Mouse (Mus musculus) ES-E14 (cell line): ENCODE measurements around the gene Cmss1. TPM values are rescaled to one million over a fixed set of nuclear protein-coding genes. Genes with fewer than 3 reads are reported as not detected.

Experiments
- DNase-seq: peaks from one replicate; pipeline ENCODE4 v3.0.0-alpha.2; 2013; ENCODE audit warnings: low read depth, low spot score
- H3K27ac ChIP-seq: 2 replicates; pipeline ENCODE4 v1.5.1; 2012; ENCODE audit warnings: low read depth, mild to moderate bottlenecking, low read length, moderate library complexity, mixed read lengths; ENCODE audit not compliant: poor library complexity, insufficient read depth, severe bottlenecking
- H3K36me3 ChIP-seq: 2 replicates; pipeline ENCODE4 v1.6.1; 2012; ENCODE audit warnings: mild to moderate bottlenecking, low read length, moderate library complexity, mixed read lengths; ENCODE audit not compliant: control insufficient read depth, poor library complexity, insufficient read depth, severe bottlenecking
- H3K4me1 ChIP-seq, 2 experiments: fragments of 150-350 bp in 1 of 2; sonication (generic) in 1 of 2; 2 replicates each; pipeline ENCODE4 v1.6.1; 2012; ENCODE audit warnings: low read length in 2 of 2, mild to moderate bottlenecking in 1 of 2, mixed read lengths in 1 of 2; ENCODE audit not compliant: control insufficient read depth in 2 of 2, insufficient read depth in 2 of 2, poor library complexity in 1 of 2
- H3K4me3 ChIP-seq, 2 experiments: fragments of 150-350 bp in 1 of 2; sonication (generic) in 1 of 2; 2 replicates each; pipeline ENCODE4 v1.5.1; 2012; ENCODE audit warnings: low read length in 2 of 2, low read depth in 1 of 2, mild to moderate bottlenecking in 1 of 2, mixed read lengths in 1 of 2; ENCODE audit not compliant: insufficient read depth in 1 of 2, poor library complexity in 1 of 2, severe bottlenecking in 1 of 2
- H3K9ac ChIP-seq: 2 replicates; pipeline ENCODE4 v1.6.1; 2012; ENCODE audit warnings: low read depth, mild to moderate bottlenecking, low read length, mixed read lengths; ENCODE audit not compliant: poor library complexity, insufficient read depth, severe bottlenecking
- H3K9me3 ChIP-seq: fragments of 150-350 bp; sonication (generic); 2 replicates; pipeline ENCODE4 v1.6.1; 2012; ENCODE audit warnings: low read depth, mild to moderate bottlenecking, low read length; ENCODE audit not compliant: control insufficient read depth, insufficient read depth
- CHD2 ChIP-seq: IDR thresholded peaks from 2 replicates; pipeline ENCODE4 v1.6.1; 2014; ENCODE audit warnings: mild to moderate bottlenecking, low read depth, low read length, inconsistent platforms
- HCFC1 ChIP-seq: IDR thresholded peaks from 2 replicates; pipeline ENCODE4 v1.6.1; 2012; ENCODE audit warnings: low read length, inconsistent platforms, borderline replicate concordance; ENCODE audit not compliant: insufficient read depth
- MAFK ChIP-seq: IDR thresholded peaks from 2 replicates; pipeline ENCODE4 v1.6.1; 2014; ENCODE audit warnings: mild to moderate bottlenecking, low read depth, low read length, inconsistent platforms; ENCODE audit not compliant: insufficient read depth
- ZC3H11A ChIP-seq: IDR thresholded peaks from 2 replicates; pipeline ENCODE4 v1.6.1; 2012; ENCODE audit warnings: low read depth, mild to moderate bottlenecking, inconsistent platforms, low read length, borderline replicate concordance
- ZNF384 ChIP-seq: IDR thresholded peaks from 2 replicates; pipeline ENCODE4 v1.6.1; 2012; ENCODE audit warnings: low read depth, low read length, inconsistent platforms
- in situ Hi-C, 2 experiments: fragments of 600-800 bp; cut with MboI; formaldehyde crosslinking; loops; one replicate each; pipeline ENCODE4 v1.15.1; 2025; ENCODE audit warnings: low sequenced_read_pairs in 2 of 2, inconsistent platforms in 1 of 2; ENCODE audit not compliant: unreplicated experiment in 2 of 2
- total RNA-seq: library from RNA; depleted of rRNA; stranded (reverse); fragments of 300-350 nt; gene quantifications from 2 replicates; pipeline ENCODE4 v1.2.3, GENCODE M21; 2012

Gene Cmss1
- total RNA-seq, 1 experiment, result 58.7 TPM

DNA sequence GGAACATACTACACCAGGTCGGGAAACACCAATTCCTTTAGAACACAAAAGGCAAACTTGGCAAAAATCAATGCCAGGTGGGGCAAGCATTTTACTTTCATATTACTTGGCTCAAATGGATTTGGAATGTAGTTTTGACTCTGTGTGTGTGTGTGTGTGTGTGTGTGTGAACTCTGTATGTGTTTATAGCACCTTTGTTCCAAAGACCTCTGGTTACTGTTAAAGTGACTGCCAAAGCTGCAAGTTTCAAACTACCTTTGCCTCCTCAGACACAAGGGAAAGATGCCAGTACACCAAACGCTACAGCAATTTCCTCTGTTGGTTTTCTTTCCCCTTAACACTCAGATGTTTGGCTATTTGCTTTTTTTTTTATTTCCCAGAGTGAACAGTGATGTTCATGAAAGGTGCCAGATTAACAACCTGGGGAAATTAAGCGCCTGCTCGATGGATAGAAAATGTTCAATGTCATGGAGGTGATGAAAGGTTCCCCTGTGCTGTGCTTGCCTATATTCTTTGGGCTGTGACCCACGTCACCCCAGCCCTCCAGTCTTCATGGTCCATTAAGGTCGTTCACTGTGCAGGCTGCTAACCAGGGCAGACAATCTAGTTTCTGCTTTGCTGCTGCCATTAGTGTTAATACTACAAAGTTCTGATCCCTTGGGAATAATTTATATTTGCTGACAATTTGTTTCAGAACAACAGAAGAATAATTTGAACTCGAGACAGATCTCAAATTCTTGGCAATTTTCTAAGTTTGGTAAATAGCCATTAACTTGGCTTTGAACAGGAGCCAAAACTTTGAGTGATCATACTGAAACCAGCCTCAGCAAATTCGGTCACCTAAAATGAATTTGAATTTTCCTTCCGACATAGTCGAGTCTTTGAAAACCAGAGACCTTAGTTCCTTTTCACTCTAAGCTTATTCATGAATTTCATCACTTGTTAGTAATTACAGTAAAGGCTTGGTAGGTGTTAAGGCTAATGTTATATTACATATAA is 161.3 kb downstream of the Cmss1 start:
- no peak for DNase-seq
- Histone ChIP-seq H3K4me1 (no peaks in the 10 kb centered on the region; a peak in 1 of 4 replicates), H3K9ac (no peak overlapping the region), H3K27ac (no peak overlapping the region), H3K9me3 (no peaks in the 10 kb centered on the region), H3K4me3 (no peak overlapping the region), H3K36me3 (no peaks in the 10 kb centered on the region)
- TF ChIP-seq ZNF384, result no peak
- in situ Hi-C loops, result no loop called here

DNA sequence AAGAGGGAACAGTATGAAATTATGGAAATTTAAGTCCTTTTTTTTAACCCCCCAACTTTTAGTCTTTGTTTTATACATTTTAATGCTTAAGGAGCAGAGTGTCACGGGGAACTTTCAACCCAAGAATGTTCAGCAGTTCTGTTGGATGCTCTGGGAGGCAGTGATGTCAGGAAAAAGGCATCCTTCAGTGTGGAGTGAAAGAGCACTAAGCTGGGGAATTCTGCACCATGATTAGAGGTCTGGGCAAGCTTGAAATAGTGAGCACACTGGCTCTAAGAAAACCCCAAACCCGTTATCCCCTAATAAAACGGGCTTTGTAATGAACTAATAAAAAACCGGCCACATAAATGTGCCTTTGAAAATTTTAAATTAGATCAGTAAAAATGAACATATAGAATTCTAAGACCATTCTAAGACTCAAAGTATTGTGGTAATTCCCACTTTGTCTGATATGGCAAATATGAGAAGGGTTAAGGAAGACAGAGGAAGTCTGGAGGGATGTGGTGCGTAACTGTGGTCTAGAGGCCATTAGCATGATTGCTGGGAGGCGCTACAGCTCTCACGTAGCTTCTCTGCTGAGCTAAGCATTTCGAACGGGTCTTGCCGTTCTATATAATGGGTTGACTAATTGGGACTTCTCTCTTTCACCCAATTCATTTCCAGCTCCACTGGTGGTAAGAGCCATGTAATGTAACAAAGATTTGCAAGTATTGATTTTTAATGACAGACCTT is 165.8 kb downstream of the Cmss1 start:
- H3K27ac ChIP-seq, result no peak overlapping the region
- in situ Hi-C loops, result no loop called here
- peaks cover 0 to 1% of the 10 kb centered on the region in 2 experiments; a peak in 1 of 4 replicates for H3K4me1 ChIP-seq
- H3K36me3 ChIP-seq, result no peaks in the 10 kb centered on the region
- no peak overlapping the region for H3K9ac ChIP-seq
- TF ChIP-seq MAFK (peak; percentile 78), HCFC1 (no peak)
- DNase-seq, result no peak
- H3K4me3 ChIP-seq, result no peak overlapping the region
- no peaks in the 10 kb centered on the region for H3K9me3 ChIP-seq

DNA sequence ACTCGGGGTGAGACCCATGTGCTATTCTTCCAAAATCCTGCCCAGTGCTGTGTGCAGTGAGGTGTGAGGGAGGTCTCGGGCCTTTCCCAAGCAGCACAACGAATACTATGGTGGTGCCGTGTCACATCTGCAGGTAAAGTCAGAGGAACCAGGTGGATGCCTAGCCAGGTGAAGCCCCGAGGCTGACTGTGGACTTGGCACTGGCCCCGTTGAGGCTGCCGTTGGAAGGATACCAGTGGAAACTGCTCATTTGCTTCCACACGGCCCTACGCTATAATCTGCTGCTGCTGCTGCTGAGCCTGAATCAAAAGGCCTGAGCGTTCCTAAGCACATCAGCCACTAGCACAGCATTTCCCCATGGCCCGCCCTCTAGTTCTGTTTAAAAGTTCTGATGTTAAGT is 167.5 kb downstream of the Cmss1 start:
- no peak overlapping the region for H3K4me3 ChIP-seq
- H3K27ac ChIP-seq, result no peak overlapping the region
- TF ChIP-seq CHD2, result no peak
- TF ChIP-seq HCFC1, result no peak
- TF ChIP-seq MAFK, result no peak
- TF ChIP-seq ZNF384, result no peak
- TF ChIP-seq ZC3H11A, result no peak
- no peak overlapping the region for H3K9ac ChIP-seq
- H3K9me3 ChIP-seq, result no peaks in the 10 kb centered on the region
- H3K36me3 ChIP-seq, result no peaks in the 10 kb centered on the region
- no peak for DNase-seq
- in situ Hi-C loops, result no loop called here
- peaks cover 1 to 4% of the 10 kb centered on the region in 2 experiments; a peak in 2 of 4 replicates for H3K4me1 ChIP-seq

DNA sequence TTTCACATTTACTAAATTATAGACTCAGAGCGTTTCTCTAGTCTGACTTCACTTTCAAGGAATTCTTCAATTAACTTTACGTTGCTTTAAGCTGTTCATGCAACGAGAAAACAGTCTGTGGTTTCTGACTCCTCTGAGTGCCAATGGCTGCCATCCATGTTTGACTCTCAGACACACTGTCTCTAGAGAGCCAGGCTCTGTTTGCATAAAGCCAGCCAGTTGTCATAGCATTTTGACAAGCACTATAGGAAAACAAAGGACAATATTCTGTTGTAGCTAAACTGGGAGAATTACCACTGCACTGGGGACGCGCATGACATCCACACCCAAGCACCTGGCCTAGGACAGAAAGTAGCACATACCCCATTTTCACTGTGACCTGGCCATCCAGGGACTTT is 168.4 kb downstream of the Cmss1 start:
- no peak overlapping the region for H3K4me3 ChIP-seq
- no peaks in the 10 kb centered on the region for H3K9me3 ChIP-seq
- H3K4me1 ChIP-seq, result peaks cover 1 to 4% of the 10 kb centered on the region in 2 experiments; a peak in 2 of 4 replicates
- H3K36me3 ChIP-seq, result no peaks in the 10 kb centered on the region
- DNase-seq, result no peak
- in situ Hi-C loops, result no loop called here
- no peak overlapping the region for H3K9ac ChIP-seq
- no peak overlapping the region for H3K27ac ChIP-seq
- TF ChIP-seq ZC3H11A (no peak), MAFK (no peak), CHD2 (no peak), HCFC1 (no peak), ZNF384 (no peak)
